Mouse (Mus musculus): ENCODE data around the gene 4933416C03Rik.

4933416C03Rik gene

GRCm38 (mm10) chr10:116113867-116114474 lies at the start of gene 4933416C03Rik:
Gene 4933416C03Rik, minus strand, starts transcription at chr10:116113917.
- no peak for DNase-seq (ENCODE audit: low spot score)

- DNase-seq (ENCODE audit: low spot score) = no peak
These were observed 48.6 kb upstream of the 4933416C03Rik start for GRCm38 (mm10) chr10:116162338-116162737.

- DNase-seq (ENCODE audit: low spot score) = no peak
These were observed 43.0 kb upstream of the 4933416C03Rik start for GRCm38 (mm10) chr10:116156699-116157098.

GRCm38 (mm10) chr10:116154707-116155106 lies 41.0 kb upstream of the 4933416C03Rik start:
- no peak for DNase-seq (ENCODE audit: low spot score)

- DNase-seq (ENCODE audit: low spot score) = no peak
These were observed 32.4 kb upstream of the 4933416C03Rik start for GRCm38 (mm10) chr10:116146091-116146490.

GRCm38 (mm10) chr10:116143684-116144083 lies 30.0 kb upstream of the 4933416C03Rik start:
- DNase-seq (ENCODE audit: low spot score) = no peak

- no peak for DNase-seq (ENCODE audit: low spot score)
These were observed 26.5 kb upstream of the 4933416C03Rik start for GRCm38 (mm10) chr10:116140226-116140625.

GRCm38 (mm10) chr10:116135187-116135586 lies 21.5 kb upstream of the 4933416C03Rik start:
- no peak for DNase-seq (ENCODE audit: low spot score)

GRCm38 (mm10) chr10:116132233-116132632 lies 18.5 kb upstream of the 4933416C03Rik start:
- no peak for DNase-seq (ENCODE audit: low spot score)

GRCm38 (mm10) chr10:116131223-116131622 lies 17.5 kb upstream of the 4933416C03Rik start:
- no peak for DNase-seq (ENCODE audit: low spot score)

GRCm38 (mm10) chr10:116130401-116130800 lies 16.7 kb upstream of the 4933416C03Rik start:
- no peak for DNase-seq (ENCODE audit: low spot score)

- no peak for DNase-seq (ENCODE audit: low spot score)
These were observed 11.6 kb upstream of the 4933416C03Rik start for GRCm38 (mm10) chr10:116125364-116125763.

GRCm38 (mm10) chr10:116123808-116124207 lies 10.1 kb upstream of the 4933416C03Rik start:
- no peak for DNase-seq (ENCODE audit: low spot score)

GRCm38 (mm10) chr10:116121463-116121862 lies 7.7 kb upstream of the 4933416C03Rik start:
- no peak for DNase-seq (ENCODE audit: low spot score)

- DNase-seq (ENCODE audit: low spot score) = no peak
These were observed 3.3 kb upstream of the 4933416C03Rik start for GRCm38 (mm10) chr10:116117060-116117459.

- no peak for DNase-seq (ENCODE audit: low spot score)
These were observed 2.4 kb upstream of the 4933416C03Rik start for GRCm38 (mm10) chr10:116115881-116116677.

GRCm38 (mm10) chr10:116112868-116113267 lies 849 bp downstream of the 4933416C03Rik start:
- no peak for DNase-seq (ENCODE audit: low spot score)

GRCm38 (mm10) chr10:116108730-116109129 lies 5.0 kb downstream of the 4933416C03Rik start:
- DNase-seq (ENCODE audit: low spot score) = no peak

GRCm38 (mm10) chr10:116108176-116108575 lies 5.5 kb downstream of the 4933416C03Rik start:
- DNase-seq (ENCODE audit: low spot score) = no peak

- no peak for DNase-seq (ENCODE audit: low spot score)
These were observed 15.2 kb downstream of the 4933416C03Rik start for GRCm38 (mm10) chr10:116098470-116098869.

- DNase-seq (ENCODE audit: low spot score) = no peak
These were observed 17.3 kb downstream of the 4933416C03Rik start for GRCm38 (mm10) chr10:116096466-116096865.

GRCm38 (mm10) chr10:116083965-116084364 lies 29.8 kb downstream of the 4933416C03Rik start:
- DNase-seq (ENCODE audit: low spot score) = peak; percentile 3

- DNase-seq (ENCODE audit: low spot score) = no peak
These were observed 32.9 kb downstream of the 4933416C03Rik start for GRCm38 (mm10) chr10:116080841-116081240.

Data from yolk sac, embryonic 10.5 days (tissue).